Mouse (Mus musculus) heart, postnatal 14 days (tissue): Measurements from ENCODE around the gene Pax2. TPM values are rescaled to one million over a fixed set of nuclear protein-coding genes. Genes with fewer than 3 reads are reported as not detected.

ENCODE experiments used
- microRNA-seq, 2 experiments: library from miRNA; unstranded; fragments of <30 nt; microRNA quantifications; one replicate each; pipeline ENCODE4 v1.2.0; 2021 to 2022
- total RNA-seq, 2 experiments: library from RNA; stranded (reverse); gene quantifications; 2 replicates each; pipeline ENCODE4 v1.2.3; 2021

Gene Pax2
- total RNA-seq, 2 experiments from 2014 or later, result not detected

Small RNA genes lying within 50 kb of the gene (microRNA-seq; reads per million reads assigned to microRNA genes)
- 0 reads per million in 2 experiments for gene Mir6405

Other genes starting within 250 kb of the Pax2 start
- gene Sec31b, start 210.2 kb upstream of the Pax2 start, total RNA-seq, result 1 to 10 TPM; 4.7 to 5.2 TPM
- gene Gm20538, start 203.2 kb upstream of the Pax2 start, total RNA-seq, result not detected
- gene Ndufb8, start 200.6 kb upstream of the Pax2 start, total RNA-seq, result 1,000 to 10,000 TPM; 1,711 to 1,762 TPM
- gene Hif1an, start 193.2 kb upstream of the Pax2 start, total RNA-seq, result 10 to 100 TPM; 51.8 to 53.5 TPM
- gene Slf2, start 175.1 kb downstream of the Pax2 start, total RNA-seq, result 10 to 100 TPM; 26.4 to 26.8 TPM
- under 1 TPM; 0.56 to 0.72 TPM for gene Sema4g, start 233.1 kb downstream of the Pax2 start, total RNA-seq
- 10 to 100 TPM; 21.5 to 22.0 TPM for gene Twnk, start 249.6 kb downstream of the Pax2 start, total RNA-seq